25 mouse cellular contexts compared by ENCODE assay signal in the genomic region with DNA sequence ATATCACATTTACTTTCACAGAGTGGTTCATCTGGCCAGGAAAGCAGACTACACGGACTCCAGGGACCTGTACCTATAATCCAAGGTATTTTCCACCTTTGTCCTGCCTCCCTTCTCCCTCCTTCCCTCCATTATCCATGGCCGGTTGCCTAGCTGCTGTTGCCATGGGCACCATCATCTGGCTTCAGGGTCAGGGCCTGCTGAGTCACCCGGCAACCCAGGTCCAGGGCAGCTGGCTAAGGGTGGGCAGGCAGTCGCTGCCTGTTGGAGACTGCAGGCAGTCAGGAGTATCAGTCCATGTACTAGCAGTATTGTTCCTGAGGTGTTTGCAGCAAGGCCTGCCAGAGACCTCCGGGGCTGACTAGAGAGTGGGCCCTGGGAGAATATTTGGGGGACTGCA. TPM values are rescaled to one million over a fixed set of nuclear protein-coding genes. Genes with fewer than 3 reads are reported as not detected.
DNase-seq lines count a peak whose midpoint lies in the region; ATAC-seq lines count a peak whose summit lies in the region.
"Had no signal": no experiment of that assay in that cellular context is flagged by ENCODE, and none has a peak within 500 bp of the region (broad histone marks: within the 10 kb centered on the region; RNA-seq: fewer than 3 reads in every experiment).

No protein-coding gene starts in this region.

- H3K27ac ChIP-seq in neural tube, embryonic 14.5 days (ENCODE audit: low read depth, low read length), result no peak overlapping the region
- no peak overlapping the region for H3K27ac ChIP-seq in neural tube, embryonic 15.5 days (replicated peaks)
- no peak overlapping the region for H3K27ac ChIP-seq in midbrain, embryonic 13.5 days
- H3K27ac ChIP-seq: forebrain, embryonic 10.5 days; hindbrain, embryonic 15.5 days; layer of hippocampus, adult 2 months; limb, embryonic 13.5 days; liver, embryonic 15.5 days; macrophage had no signal

- 44% methylated on average over 5 of the region's 5 CpGs for WGBS in neural tube, embryonic 14.5 days
- WGBS in neural tube, embryonic 15.5 days, result 55% methylated on average over 5 of the region's 5 CpGs
- 37% methylated on average over 5 of the region's 5 CpGs for WGBS in midbrain, embryonic 13.5 days

- H3K27me3 ChIP-seq in neural tube, embryonic 14.5 days (ENCODE audit: control insufficient read depth, insufficient read depth, low read length), result peaks cover 17% of the 10 kb centered on the region
- H3K27me3 ChIP-seq in neural tube, embryonic 15.5 days (replicated peaks), result peaks cover 39% of the 10 kb centered on the region
- H3K27me3 ChIP-seq in midbrain, embryonic 13.5 days, result peaks cover 50% of the 10 kb centered on the region

- 0 out of 2 replicates have a peak, but pooled peaks have one; percentile 26 for ATAC-seq in neural tube, embryonic 14.5 days (ENCODE audit: low read depth)
- ATAC-seq in neural tube, embryonic 15.5 days (ENCODE audit: low FRiP score), result no peak
- 0 out of 2 replicates have a peak, but pooled peaks have one; percentile 15 for ATAC-seq in midbrain, embryonic 13.5 days
- ATAC-seq: CD4-positive, CD25-positive, alpha-beta regulatory T cell, adult 4 months; forebrain, postnatal 0 days had no signal

- DNase-seq in adrenal gland, postnatal 10 days, result peak; percentile 54
- no peak for DNase-seq in adrenal gland, adult 18-20 months (ENCODE audit: low spot score in 2 of 2)
- peak; percentile 45 to 66 for DNase-seq in kidney, postnatal 36 days
- DNase-seq in kidney, adult 11 months, result no peak
- DNase-seq in embryo, embryonic 10 days (ENCODE audit: low spot score), result no peak
- DNase-seq: cerebellum, adult 11-12 months; cerebellum, postnatal 10 days; forebrain, postnatal 0 days; gastrocnemius, postnatal 25 days; heart, adult 18-20 months; heart, postnatal 10 days; kidney, postnatal 14 days; layer of hippocampus, postnatal 36 days; right cerebral cortex, postnatal 25 days had no signal

- H3K36me3 ChIP-seq in neural tube, embryonic 14.5 days (ENCODE audit: control insufficient read depth, insufficient read depth, low read length), result no peaks in the 10 kb centered on the region
- H3K36me3 ChIP-seq in neural tube, embryonic 15.5 days, result no peaks in the 10 kb centered on the region
- no peaks in the 10 kb centered on the region for H3K36me3 ChIP-seq in midbrain, embryonic 13.5 days
- H3K36me3 ChIP-seq: forebrain, embryonic 10.5 days; heart, embryonic 12.5 days; hindbrain, embryonic 15.5 days; limb, embryonic 13.5 days had no signal

- H3K9ac ChIP-seq in neural tube, embryonic 14.5 days (replicated peaks; ENCODE audit: low read depth, low read length), result no peak overlapping the region
- H3K9ac ChIP-seq in neural tube, embryonic 15.5 days (replicated peaks), result no peak overlapping the region
- no peak overlapping the region for H3K9ac ChIP-seq in midbrain, embryonic 13.5 days (replicated peaks)
- H3K9ac ChIP-seq: forebrain, postnatal 0 days; heart, embryonic 12.5 days; hindbrain, embryonic 15.5 days; limb, embryonic 13.5 days; liver, embryonic 15.5 days had no signal

- no peak overlapping the region for H3K4me2 ChIP-seq in neural tube, embryonic 14.5 days (ENCODE audit: low read depth, low read length)
- no peak overlapping the region for H3K4me2 ChIP-seq in neural tube, embryonic 15.5 days
- H3K4me2 ChIP-seq in midbrain, embryonic 13.5 days (replicated peaks), result no peak overlapping the region
- H3K4me2 ChIP-seq: heart, embryonic 12.5 days; hindbrain, embryonic 15.5 days; limb, embryonic 13.5 days; liver, embryonic 15.5 days had no signal

- H3K4me3 ChIP-seq in neural tube, embryonic 14.5 days (ENCODE audit: low read depth, low read length), result no peak overlapping the region
- H3K4me3 ChIP-seq in neural tube, embryonic 15.5 days (replicated peaks), result no peak overlapping the region
- no peak overlapping the region for H3K4me3 ChIP-seq in midbrain, embryonic 13.5 days (replicated peaks)
- H3K4me3 ChIP-seq: forebrain, embryonic 10.5 days; heart, embryonic 12.5 days; hindbrain, embryonic 15.5 days; layer of hippocampus, adult 2 months; limb, embryonic 13.5 days; liver, embryonic 15.5 days had no signal

- peaks cover 8% of the 10 kb centered on the region; the same call in 1 of the 2 replicates for H3K4me1 ChIP-seq in neural tube, embryonic 14.5 days (ENCODE audit: control insufficient read depth, insufficient read depth, low read length)
- H3K4me1 ChIP-seq in neural tube, embryonic 15.5 days, result peaks cover 17% of the 10 kb centered on the region
- H3K4me1 ChIP-seq in midbrain, embryonic 13.5 days (replicated peaks), result peaks cover 22% of the 10 kb centered on the region

- H3K9me3 ChIP-seq in neural tube, embryonic 14.5 days (ENCODE audit: control insufficient read depth, low read length), result no peaks in the 10 kb centered on the region
- no peaks in the 10 kb centered on the region for H3K9me3 ChIP-seq in neural tube, embryonic 15.5 days (replicated peaks)
- H3K9me3 ChIP-seq in midbrain, embryonic 13.5 days, result no peaks in the 10 kb centered on the region
- H3K9me3 ChIP-seq: forebrain, embryonic 10.5 days; heart, embryonic 12.5 days; hindbrain, embryonic 15.5 days; limb, embryonic 13.5 days; liver, embryonic 15.5 days had no signal

RNA-seq across cellular contexts. Expression of a gene that starts 4.7 kb away (rescaled TPM):
- total RNA-seq in adrenal gland, postnatal 10 days (2021), result 100 to 1,000 TPM in 1 of 2 experiments, 10 to 100 TPM in 1; 61.2 to 175 TPM
- total RNA-seq in adrenal gland, adult 18-20 months (2021), result 10 to 100 TPM; 25.0 to 30.6 TPM
- polyA plus RNA-seq in neural tube, embryonic 14.5 days (2014; fragmentation: Nextera tagmentation; extraction: Ambion mirVana), result 6.8 and 7.3 TPM in 2 replicates
- polyA plus RNA-seq in neural tube, embryonic 15.5 days (2015; fragmentation: Nextera tagmentation; extraction: Ambion mirVana), result 9.1 and 21.3 TPM in 2 replicates
- polyA plus RNA-seq in midbrain, embryonic 13.5 days (2015; fragmentation: Nextera tagmentation; extraction: Ambion mirVana), result 10.5 and 12.1 TPM in 2 replicates

Comparison
In these comparisons a context has a peak if more than half of its experiments do, and no peak if none do; other contexts are left out.
1. DNase-seq: peak in adrenal gland, postnatal 10 days (single experiment) and kidney, postnatal 36 days (2 of 2); none in adrenal gland, adult 18-20 months (0 of 2), kidney, adult 11 months (single experiment) and embryo, embryonic 10 days (single experiment).